Mouse (Mus musculus): ENCODE results near the gene Gm47791. TPM values are rescaled to one million over a fixed set of nuclear protein-coding genes. Genes with fewer than 3 reads are reported as not detected.

Gm47791 gene
- not detected in 2 replicates for polyA plus RNA-seq (2014; fragmentation: Nextera tagmentation; extraction: Ambion mirVana)

GRCm38 (mm10) chr1:82771022-82771586 lies at the start of gene Gm47791:
Gene Gm47791, minus strand, starts transcription at chr1:82771243.
- no peak for ATAC-seq (ENCODE audit: low FRiP score, low TSS enrichment)
- Histone ChIP-seq H3K9me3 (ENCODE audit: control insufficient read depth, low read length) (no peaks in the 10 kb centered on the region), H3K4me2 (ENCODE audit: low read length) (no peak within 1 kb of the TSS), H3K36me3 (ENCODE audit: control insufficient read depth, insufficient read depth, low read length) (no peaks in the 10 kb centered on the region), H3K4me3 (replicated peaks; ENCODE audit: low read depth, low read length) (no peak within 1 kb of the TSS), H3K27me3 (ENCODE audit: control insufficient read depth, insufficient read depth, low read length) (no peaks in the 10 kb centered on the region), H3K4me1 (ENCODE audit: control insufficient read depth, insufficient read depth, low read length) (no peaks in the 10 kb centered on the region), H3K9ac (replicated peaks; ENCODE audit: low read length) (no peak within 1 kb of the TSS), H3K27ac (replicated peaks; ENCODE audit: low read depth, low read length) (no peak within 1 kb of the TSS)
- WGBS: 91% methylated on average over 15 of the region's 15 CpGs
- no peak for DNase-seq

- no peak for DNase-seq
- 82% methylated on average over 3 of the region's 3 CpGs for WGBS
Measured at GRCm38 (mm10) chr1:82820626-82821186, 49.7 kb upstream of the Gm47791 start.

DNA sequence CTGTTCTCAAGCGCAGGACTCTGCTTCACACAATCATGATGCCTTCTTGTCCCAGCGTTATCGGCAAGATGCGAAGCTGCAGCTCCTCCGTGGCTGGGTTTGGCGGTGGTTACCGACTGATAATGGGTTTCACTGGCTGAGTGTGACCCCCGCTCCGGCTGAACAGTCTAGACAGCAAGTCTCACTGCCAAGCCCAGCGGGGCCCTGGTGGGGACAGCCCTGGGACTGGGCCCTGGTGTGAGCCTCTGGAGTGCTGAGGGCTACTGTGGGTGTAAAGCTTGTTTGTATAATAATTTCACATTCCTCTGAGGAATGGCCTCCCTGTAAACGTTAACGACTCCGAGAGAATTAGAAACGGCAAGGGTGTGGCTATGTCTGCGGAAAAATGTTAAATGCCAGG lies 49.1 kb upstream of the Gm47791 start:
- no peaks in the 10 kb centered on the region for H3K36me3 ChIP-seq (ENCODE audit: control insufficient read depth, insufficient read depth, low read length)
- DNase-seq (no peak), ATAC-seq (ENCODE audit: low FRiP score, low TSS enrichment) (no peak)
- H3K4me3 ChIP-seq (replicated peaks; ENCODE audit: low read depth, low read length): no peak overlapping the region
- H3K9me3 ChIP-seq (ENCODE audit: control insufficient read depth, low read length): no peaks in the 10 kb centered on the region
- H3K27me3 ChIP-seq (ENCODE audit: control insufficient read depth, insufficient read depth, low read length): no peaks in the 10 kb centered on the region
- H3K9ac ChIP-seq (replicated peaks; ENCODE audit: low read length): no peak overlapping the region
- no peaks in the 10 kb centered on the region for H3K4me1 ChIP-seq (ENCODE audit: control insufficient read depth, insufficient read depth, low read length)
- H3K27ac ChIP-seq (replicated peaks; ENCODE audit: low read depth, low read length): no peak overlapping the region
- 76% methylated on average over 15 of the region's 15 CpGs for WGBS
- H3K4me2 ChIP-seq (ENCODE audit: low read length): no peak overlapping the region

More at GRCm38 (mm10) chr1:82820626-82821186, 49.7 kb upstream of the Gm47791 start:
- no peak overlapping the region for H3K4me3 ChIP-seq (replicated peaks; ENCODE audit: low read depth, low read length)
- no peaks in the 10 kb centered on the region for H3K27me3 ChIP-seq (ENCODE audit: control insufficient read depth, insufficient read depth, low read length)
- H3K4me2 ChIP-seq (ENCODE audit: low read length): no peak overlapping the region
- no peaks in the 10 kb centered on the region for H3K4me1 ChIP-seq (ENCODE audit: control insufficient read depth, insufficient read depth, low read length)
- no peaks in the 10 kb centered on the region for H3K36me3 ChIP-seq (ENCODE audit: control insufficient read depth, insufficient read depth, low read length)
- H3K9me3 ChIP-seq (ENCODE audit: control insufficient read depth, low read length): no peaks in the 10 kb centered on the region
- no peak overlapping the region for H3K27ac ChIP-seq (replicated peaks; ENCODE audit: low read depth, low read length)
- ATAC-seq (ENCODE audit: low FRiP score, low TSS enrichment): no peak
- H3K9ac ChIP-seq (replicated peaks; ENCODE audit: low read length): no peak overlapping the region

- 63% methylated on average over 10 of the region's 10 CpGs for WGBS
- Histone ChIP-seq H3K27me3 (ENCODE audit: control insufficient read depth, insufficient read depth, low read length) (no peaks in the 10 kb centered on the region), H3K4me2 (ENCODE audit: low read length) (no peak overlapping the region), H3K9ac (replicated peaks; ENCODE audit: low read length) (no peak overlapping the region), H3K4me3 (replicated peaks; ENCODE audit: low read depth, low read length) (no peak overlapping the region), H3K27ac (replicated peaks; ENCODE audit: low read depth, low read length) (no peak overlapping the region), H3K36me3 (ENCODE audit: control insufficient read depth, insufficient read depth, low read length) (no peaks in the 10 kb centered on the region), H3K4me1 (ENCODE audit: control insufficient read depth, insufficient read depth, low read length) (no peaks in the 10 kb centered on the region), H3K9me3 (ENCODE audit: control insufficient read depth, low read length) (no peaks in the 10 kb centered on the region)
- DNase-seq: no peak
- ATAC-seq (ENCODE audit: low FRiP score, low TSS enrichment): no peak
Measured at GRCm38 (mm10) chr1:82819366-82819765, 48.3 kb upstream of the Gm47791 start.

DNA sequence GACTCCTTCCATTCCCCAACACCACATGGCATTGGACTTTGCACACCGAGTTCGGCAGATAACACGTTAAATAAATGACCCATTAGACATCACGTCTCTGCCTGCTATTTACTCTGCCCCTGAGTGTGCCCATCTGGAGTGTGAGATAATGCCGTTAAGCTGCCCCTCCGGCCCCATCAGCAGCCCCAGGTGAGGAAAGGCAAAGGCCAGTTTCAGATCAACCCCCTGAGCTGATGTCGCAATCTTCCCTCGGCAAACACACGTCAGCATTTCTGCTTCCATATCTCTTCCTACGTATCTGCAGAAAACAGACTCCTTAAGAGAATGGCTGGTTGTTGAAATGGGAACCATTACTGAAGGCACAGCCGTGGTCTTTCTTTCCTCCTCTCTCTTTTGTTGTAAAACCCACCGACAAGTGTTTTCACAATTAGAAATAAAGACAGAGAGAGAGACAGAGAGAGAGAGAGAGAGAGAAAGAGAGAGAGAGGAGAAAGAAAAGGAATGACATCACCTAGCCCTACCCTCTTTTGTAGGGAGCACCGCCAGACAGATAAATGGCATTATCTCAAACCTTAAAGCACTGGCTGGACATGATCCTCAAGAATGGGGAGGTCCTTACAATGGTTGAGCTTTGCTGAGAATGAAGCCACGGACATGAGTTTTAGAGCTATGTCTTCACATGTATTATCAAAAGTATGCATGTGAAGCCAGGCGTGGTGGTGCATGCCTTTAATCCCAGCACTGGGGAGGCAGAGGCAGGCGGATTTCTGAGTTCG lies 45.1 kb upstream of the Gm47791 start:
- no peaks in the 10 kb centered on the region for H3K27me3 ChIP-seq (ENCODE audit: control insufficient read depth, insufficient read depth, low read length)
- no peaks in the 10 kb centered on the region for H3K4me1 ChIP-seq (ENCODE audit: control insufficient read depth, insufficient read depth, low read length)
- 70% methylated on average over 17 of the region's 17 CpGs for WGBS
- ATAC-seq (ENCODE audit: low FRiP score, low TSS enrichment) (no peak), DNase-seq (peak; percentile 23)
- H3K36me3 ChIP-seq (ENCODE audit: control insufficient read depth, insufficient read depth, low read length): no peaks in the 10 kb centered on the region
- 0 out of 2 replicates have a peak overlapping the region, but pooled peaks have one; percentile 45 for H3K27ac ChIP-seq (replicated peaks; ENCODE audit: low read depth, low read length)
- H3K9ac ChIP-seq (replicated peaks; ENCODE audit: low read length): no peak overlapping the region
- no peak overlapping the region for H3K4me2 ChIP-seq (ENCODE audit: low read length)
- no peaks in the 10 kb centered on the region for H3K9me3 ChIP-seq (ENCODE audit: control insufficient read depth, low read length)
- no peak overlapping the region for H3K4me3 ChIP-seq (replicated peaks; ENCODE audit: low read depth, low read length)

GRCm38 (mm10) chr1:82811766-82812165 lies 40.7 kb upstream of the Gm47791 start:
- no peak overlapping the region for H3K27ac ChIP-seq (replicated peaks; ENCODE audit: low read depth, low read length)
- WGBS: 42% methylated on average over 1 of the region's 1 CpGs
- H3K36me3 ChIP-seq (ENCODE audit: control insufficient read depth, insufficient read depth, low read length): no peaks in the 10 kb centered on the region
- ATAC-seq (ENCODE audit: low FRiP score, low TSS enrichment) (no peak), DNase-seq (no peak)
- no peaks in the 10 kb centered on the region for H3K9me3 ChIP-seq (ENCODE audit: control insufficient read depth, low read length)
- H3K4me3 ChIP-seq (replicated peaks; ENCODE audit: low read depth, low read length): no peak overlapping the region
- H3K4me2 ChIP-seq (ENCODE audit: low read length): no peak overlapping the region
- H3K4me1 ChIP-seq (ENCODE audit: control insufficient read depth, insufficient read depth, low read length): no peaks in the 10 kb centered on the region
- no peak overlapping the region for H3K9ac ChIP-seq (replicated peaks; ENCODE audit: low read length)
- no peaks in the 10 kb centered on the region for H3K27me3 ChIP-seq (ENCODE audit: control insufficient read depth, insufficient read depth, low read length)

GRCm38 (mm10) chr1:82808564-82808963 lies 37.5 kb upstream of the Gm47791 start:
- ATAC-seq (ENCODE audit: low FRiP score, low TSS enrichment) (no peak), DNase-seq (no peak)
- Histone ChIP-seq H3K9ac (replicated peaks; ENCODE audit: low read length) (no peak overlapping the region), H3K4me3 (replicated peaks; ENCODE audit: low read depth, low read length) (no peak overlapping the region), H3K27me3 (ENCODE audit: control insufficient read depth, insufficient read depth, low read length) (no peaks in the 10 kb centered on the region), H3K4me1 (ENCODE audit: control insufficient read depth, insufficient read depth, low read length) (no peaks in the 10 kb centered on the region), H3K4me2 (ENCODE audit: low read length) (no peak overlapping the region), H3K27ac (replicated peaks; ENCODE audit: low read depth, low read length) (no peak overlapping the region), H3K36me3 (ENCODE audit: control insufficient read depth, insufficient read depth, low read length) (no peaks in the 10 kb centered on the region), H3K9me3 (ENCODE audit: control insufficient read depth, low read length) (no peaks in the 10 kb centered on the region)
- WGBS: 69% methylated on average over 3 of the region's 3 CpGs

DNA sequence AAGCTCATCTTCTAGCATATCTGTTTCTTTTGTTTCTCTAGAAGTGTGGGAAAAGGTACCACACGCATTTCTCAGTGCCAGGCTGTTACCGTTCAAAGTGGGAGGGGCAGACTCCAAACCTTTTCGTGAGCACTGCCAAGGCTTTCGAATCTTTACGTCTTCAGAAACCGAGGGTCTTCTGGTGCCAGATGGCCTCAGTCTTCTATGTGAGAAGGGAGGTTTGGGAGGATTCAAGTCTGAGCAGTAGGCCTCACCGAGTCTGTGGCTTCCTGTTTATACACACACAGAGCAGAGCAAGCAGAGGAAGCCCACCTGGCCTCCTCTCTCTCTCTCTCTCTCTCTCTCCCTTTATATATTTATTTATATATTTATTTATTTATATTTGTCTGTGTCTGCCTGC lies 36.2 kb upstream of the Gm47791 start:
- H3K4me2 ChIP-seq (ENCODE audit: low read length): no peak overlapping the region
- H3K9me3 ChIP-seq (ENCODE audit: control insufficient read depth, low read length): no peaks in the 10 kb centered on the region
- H3K9ac ChIP-seq (replicated peaks; ENCODE audit: low read length): no peak overlapping the region
- WGBS: 89% methylated on average over 7 of the region's 7 CpGs
- H3K27ac ChIP-seq (replicated peaks; ENCODE audit: low read depth, low read length): no peak overlapping the region
- H3K27me3 ChIP-seq (ENCODE audit: control insufficient read depth, insufficient read depth, low read length): no peaks in the 10 kb centered on the region
- ATAC-seq (ENCODE audit: low FRiP score, low TSS enrichment) (no peak), DNase-seq (no peak)
- H3K4me1 ChIP-seq (ENCODE audit: control insufficient read depth, insufficient read depth, low read length): no peaks in the 10 kb centered on the region
- H3K36me3 ChIP-seq (ENCODE audit: control insufficient read depth, insufficient read depth, low read length): no peaks in the 10 kb centered on the region
- H3K4me3 ChIP-seq (replicated peaks; ENCODE audit: low read depth, low read length): no peak overlapping the region

DNA sequence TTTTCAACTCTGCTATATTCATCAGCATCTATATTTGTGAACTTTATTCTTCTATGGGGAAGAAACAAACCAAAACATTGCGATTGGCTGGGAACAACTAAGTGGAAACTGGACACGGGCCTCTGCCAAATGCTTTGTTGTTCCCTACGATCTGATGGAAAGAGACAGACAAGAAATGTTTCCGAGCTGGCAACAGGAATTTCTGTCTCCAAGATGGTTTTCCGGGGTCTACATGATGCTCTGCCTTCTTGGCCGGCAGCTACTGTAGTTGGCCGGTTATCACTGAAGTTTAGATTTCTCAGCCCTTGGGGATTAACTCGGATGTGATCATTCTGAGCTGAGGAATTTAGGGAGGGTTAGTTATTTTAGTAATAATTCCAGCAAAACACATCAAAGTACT lies 35.3 kb upstream of the Gm47791 start:
- Histone ChIP-seq H3K4me3 (replicated peaks; ENCODE audit: low read depth, low read length) (no peak overlapping the region), H3K9me3 (ENCODE audit: control insufficient read depth, low read length) (no peaks in the 10 kb centered on the region), H3K27ac (replicated peaks; ENCODE audit: low read depth, low read length) (no peak overlapping the region), H3K4me2 (ENCODE audit: low read length) (no peak overlapping the region), H3K36me3 (ENCODE audit: control insufficient read depth, insufficient read depth, low read length) (no peaks in the 10 kb centered on the region), H3K27me3 (ENCODE audit: control insufficient read depth, insufficient read depth, low read length) (no peaks in the 10 kb centered on the region), H3K9ac (replicated peaks; ENCODE audit: low read length) (no peak overlapping the region), H3K4me1 (ENCODE audit: control insufficient read depth, insufficient read depth, low read length) (no peaks in the 10 kb centered on the region)
- WGBS: 80% methylated on average over 8 of the region's 8 CpGs
- DNase-seq (no peak), ATAC-seq (ENCODE audit: low FRiP score, low TSS enrichment) (no peak)

All from midbrain, embryonic 14.5 days (tissue).